Mouse (Mus musculus) frontal cortex, adult 2 months (tissue): Measurements from ENCODE around the gene Kdm6a. TPM values are rescaled to one million over a fixed set of nuclear protein-coding genes. Genes with fewer than 3 reads are reported as not detected.

Experiments
- polyA plus RNA-seq: library from polyadenylated mRNA; depleted of rRNA; stranded (reverse); fragments of >200 nt; gene quantifications from 2 replicates; pipeline ENCODE4 v1.2.3, GENCODE M21; 2012; rRNA removed

Gene Kdm6a
- polyA plus RNA-seq, 1 experiment: 26.8 TPM

Other genes starting within 250 kb of the Kdm6a start
- gene Dusp21, start 16.7 kb upstream of the Kdm6a start, polyA plus RNA-seq: not detected in 2 replicates